8 mouse cellular contexts compared by ENCODE assay signal in genomic region chr7:45340066-45340442, GRCm38 (mm10). TPM values are rescaled to one million over a fixed set of nuclear protein-coding genes. Genes with fewer than 3 reads are reported as not detected.
A peak's percentile ranks its signal among the peaks of the same experiment; 100 is the strongest.
DNase-seq lines count a peak whose midpoint lies in the region; ATAC-seq lines count a peak whose summit lies in the region.

No protein-coding gene starts in this region.

- H3K4me3 ChIP-seq in kidney, embryonic 14.5 days (ENCODE audit: low read length) = peak overlapping the region; percentile 51
- H3K4me3 ChIP-seq in embryonic facial prominence, embryonic 11.5 days (ENCODE audit: low read depth, low read length) = peak overlapping the region; percentile 54
- peak overlapping the region; percentile 44 for H3K4me3 ChIP-seq in midbrain, embryonic 16.5 days (ENCODE audit: low read depth, low read length)

- peak overlapping the region; percentile 43 for H3K27ac ChIP-seq in kidney, embryonic 14.5 days (ENCODE audit: low read depth, low read length)
- no peak overlapping the region for H3K27ac ChIP-seq in embryonic facial prominence, embryonic 11.5 days (replicated peaks; ENCODE audit: low read depth, low read length)
- no peak overlapping the region for H3K27ac ChIP-seq in midbrain, embryonic 16.5 days (ENCODE audit: low read length)

- DNase-seq in kidney, postnatal 10 days = no peak
- DNase-seq in embryonic facial prominence, embryonic 11.5 days (ENCODE audit: low spot score) = no peak
- peak; percentile 47 for DNase-seq in induced T-regulatory cell, adult 2 months (ENCODE audit: low read depth)
- DNase-seq in spleen, postnatal 10 days (ENCODE audit: low spot score in 2 of 2) = no peak
- no peak for DNase-seq in layer of hippocampus, postnatal 10 days (ENCODE audit: low spot score in 2 of 2)
- DNase-seq in kidney, adult 11 months = no peak

- H3K9me3 ChIP-seq in kidney, embryonic 14.5 days (ENCODE audit: control insufficient read depth, low read length) = no peaks in the 10 kb centered on the region
- H3K9me3 ChIP-seq in embryonic facial prominence, embryonic 11.5 days (replicated peaks; ENCODE audit: control insufficient read depth, low read length) = no peaks in the 10 kb centered on the region
- H3K9me3 ChIP-seq in midbrain, embryonic 16.5 days (replicated peaks; ENCODE audit: control insufficient read depth, low read length, poor library complexity, severe bottlenecking) = no peaks in the 10 kb centered on the region

- H3K4me2 ChIP-seq in kidney, embryonic 14.5 days (replicated peaks; ENCODE audit: low read depth, low read length) = peak overlapping the region; percentile 93
- peak overlapping the region; percentile 95 for H3K4me2 ChIP-seq in embryonic facial prominence, embryonic 11.5 days (ENCODE audit: low read depth, low read length)
- peak overlapping the region; percentile 75 for H3K4me2 ChIP-seq in midbrain, embryonic 16.5 days (ENCODE audit: low read length)

- no peak for ATAC-seq in kidney, embryonic 14.5 days (ENCODE audit: low FRiP score, low TSS enrichment)
- ATAC-seq in embryonic facial prominence, embryonic 11.5 days (replicated peaks; ENCODE audit: insufficient number of reproducible peaks, low FRiP score, low TSS enrichment, low read depth) = no peak
- ATAC-seq in midbrain, embryonic 16.5 days = no peak

- H3K27me3 ChIP-seq in kidney, embryonic 14.5 days (ENCODE audit: control insufficient read depth, insufficient read depth, low read length) = peaks cover 4% of the 10 kb centered on the region
- peaks cover 3% of the 10 kb centered on the region; the same call in 1 of the 2 replicates for H3K27me3 ChIP-seq in embryonic facial prominence, embryonic 11.5 days (ENCODE audit: control insufficient read depth, insufficient read depth, low read length)
- peaks cover 5% of the 10 kb centered on the region; the same call in 1 of the 2 replicates for H3K27me3 ChIP-seq in midbrain, embryonic 16.5 days (ENCODE audit: control insufficient read depth, insufficient read depth, low read depth, low read length)

- H3K4me1 ChIP-seq in kidney, embryonic 14.5 days (ENCODE audit: control insufficient read depth, insufficient read depth, low read length) = peaks cover 38% of the 10 kb centered on the region
- H3K4me1 ChIP-seq in embryonic facial prominence, embryonic 11.5 days (ENCODE audit: control insufficient read depth, insufficient read depth, low read length) = no peaks in the 10 kb centered on the region
- peaks cover 17% of the 10 kb centered on the region for H3K4me1 ChIP-seq in midbrain, embryonic 16.5 days (ENCODE audit: control insufficient read depth, insufficient read depth, low read length)

- no peaks in the 10 kb centered on the region for H3K36me3 ChIP-seq in kidney, embryonic 14.5 days (ENCODE audit: control insufficient read depth, insufficient read depth, low read length)
- no peaks in the 10 kb centered on the region for H3K36me3 ChIP-seq in embryonic facial prominence, embryonic 11.5 days (replicated peaks; ENCODE audit: control insufficient read depth, insufficient read depth, low read depth, low read length)
- peaks cover 16% of the 10 kb centered on the region for H3K36me3 ChIP-seq in midbrain, embryonic 16.5 days (ENCODE audit: control insufficient read depth, insufficient read depth, low read length)

- WGBS in kidney, embryonic 14.5 days = 3% methylated on average over 11 of the region's 11 CpGs
- WGBS in embryonic facial prominence, embryonic 11.5 days = under 1% methylated on average over 11 of the region's 11 CpGs
- WGBS in midbrain, embryonic 16.5 days = 4% methylated on average over 11 of the region's 11 CpGs

- peak overlapping the region; percentile 59 for H3K9ac ChIP-seq in kidney, embryonic 14.5 days (ENCODE audit: low read depth, low read length)
- H3K9ac ChIP-seq in embryonic facial prominence, embryonic 11.5 days (replicated peaks; ENCODE audit: low read length) = peak overlapping the region; percentile 76
- peak overlapping the region; percentile 66 for H3K9ac ChIP-seq in midbrain, embryonic 16.5 days (ENCODE audit: low read depth, low read length)

RNA-seq across cellular contexts. Expression of gene Hrc, which starts 5.0 kb away (rescaled TPM):
- polyA plus RNA-seq in kidney, embryonic 14.5 days (2014; fragmentation: Nextera tagmentation; extraction: Ambion mirVana) = 1.5 and 2.7 TPM in 2 replicates
- 0.33 and 0.34 TPM in 2 replicates for polyA plus RNA-seq in embryonic facial prominence, embryonic 11.5 days (2014; fragmentation: Nextera tagmentation; extraction: Ambion mirVana)
- 0.39 and 0.40 TPM in 2 replicates for polyA plus RNA-seq in midbrain, embryonic 16.5 days (2015; fragmentation: Nextera tagmentation; extraction: Ambion mirVana)
- under 1 TPM; 0.85 to 0.96 TPM for total RNA-seq in layer of hippocampus, postnatal 10 days (2021)

RNA-seq across cellular contexts. Expression of gene Trpm4, which starts 6.5 kb away (rescaled TPM):
- polyA plus RNA-seq in kidney, embryonic 14.5 days (2014; fragmentation: Nextera tagmentation; extraction: Ambion mirVana) = 10.1 and 11.3 TPM in 2 replicates
- 5.0 and 7.2 TPM in 2 replicates for polyA plus RNA-seq in embryonic facial prominence, embryonic 11.5 days (2014; fragmentation: Nextera tagmentation; extraction: Ambion mirVana)
- polyA plus RNA-seq in midbrain, embryonic 16.5 days (2015; fragmentation: Nextera tagmentation; extraction: Ambion mirVana) = 11.1 and 12.4 TPM in 2 replicates
- total RNA-seq in layer of hippocampus, postnatal 10 days (2021) = 10 to 100 TPM; 19.6 to 20.9 TPM

RNA-seq across cellular contexts. Expression of gene Ppfia3, which starts 26.8 kb away (rescaled TPM):
- 6.7 and 7.6 TPM in 2 replicates for polyA plus RNA-seq in kidney, embryonic 14.5 days (2014; fragmentation: Nextera tagmentation; extraction: Ambion mirVana)
- 7.4 TPM in 2 replicates for polyA plus RNA-seq in embryonic facial prominence, embryonic 11.5 days (2014; fragmentation: Nextera tagmentation; extraction: Ambion mirVana)
- polyA plus RNA-seq in midbrain, embryonic 16.5 days (2015; fragmentation: Nextera tagmentation; extraction: Ambion mirVana) = 28.5 and 29.2 TPM in 2 replicates
- 100 to 1,000 TPM; 124 to 128 TPM for total RNA-seq in layer of hippocampus, postnatal 10 days (2021)

RNA-seq across cellular contexts. Expression of gene Lin7b, which starts 30.3 kb away (rescaled TPM):
- 0.57 and 0.66 TPM in 2 replicates for polyA plus RNA-seq in kidney, embryonic 14.5 days (2014; fragmentation: Nextera tagmentation; extraction: Ambion mirVana)
- polyA plus RNA-seq in embryonic facial prominence, embryonic 11.5 days (2014; fragmentation: Nextera tagmentation; extraction: Ambion mirVana) = 0.77 and 0.86 TPM in 2 replicates
- 27.0 and 39.9 TPM in 2 replicates for polyA plus RNA-seq in midbrain, embryonic 16.5 days (2015; fragmentation: Nextera tagmentation; extraction: Ambion mirVana)
- total RNA-seq in layer of hippocampus, postnatal 10 days (2021) = 100 to 1,000 TPM; 137 to 163 TPM

RNA-seq across cellular contexts. Expression of gene Snrnp70, which starts 55.5 kb away (rescaled TPM):
- polyA plus RNA-seq in kidney, embryonic 14.5 days (2014; fragmentation: Nextera tagmentation; extraction: Ambion mirVana) = 100 and 171 TPM in 2 replicates
- 71.6 and 75.0 TPM in 2 replicates for polyA plus RNA-seq in embryonic facial prominence, embryonic 11.5 days (2014; fragmentation: Nextera tagmentation; extraction: Ambion mirVana)
- 157 and 186 TPM in 2 replicates for polyA plus RNA-seq in midbrain, embryonic 16.5 days (2015; fragmentation: Nextera tagmentation; extraction: Ambion mirVana)
- 100 to 1,000 TPM; 393 to 440 TPM for total RNA-seq in layer of hippocampus, postnatal 10 days (2021)
